Mouse (Mus musculus): ENCODE measurements around the gene Depdc5.

Gene Depdc5

GRCm38 (mm10) chr5:33003500-33003899 lies 140.0 kb downstream of the Depdc5 start:
- no peak for DNase-seq

GRCm38 (mm10) chr5:33004110-33004509 lies 140.6 kb downstream of the Depdc5 start:
- DNase-seq, result no peak

- no peak for DNase-seq
These were observed 142.1 kb downstream of the Depdc5 start for GRCm38 (mm10) chr5:33005442-33006145.

GRCm38 (mm10) chr5:33006670-33007069 lies 143.2 kb downstream of the Depdc5 start:
- DNase-seq, result no peak

- DNase-seq, result no peak
These were observed 143.9 kb downstream of the Depdc5 start for GRCm38 (mm10) chr5:33007371-33007770.

- no peak for DNase-seq
These were observed 145.8 kb downstream of the Depdc5 start for GRCm38 (mm10) chr5:33009301-33009700.

GRCm38 (mm10) chr5:33009818-33010812 lies 146.6 kb downstream of the Depdc5 start:
- peak in 1 of 2 experiments; percentile 37 for DNase-seq

GRCm38 (mm10) chr5:33011132-33012106 lies 147.9 kb downstream of the Depdc5 start:
- peak; percentile 73 to 75 for DNase-seq

- DNase-seq, result no peak
These were observed 150.6 kb downstream of the Depdc5 start for GRCm38 (mm10) chr5:33014096-33014495.

- DNase-seq, result no peak
These were observed 152.1 kb downstream of the Depdc5 start for GRCm38 (mm10) chr5:33015579-33015978.

GRCm38 (mm10) chr5:33018189-33018560 lies 154.7 kb downstream of the Depdc5 start:
- no peak for DNase-seq

GRCm38 (mm10) chr5:33018561-33019425 lies 155.3 kb downstream of the Depdc5 start, which contains the start of gene Ywhah:
Gene Ywhah, plus strand, starts transcription at chr5:33018816.
- DNase-seq, result peak; percentile 98 to 99

- DNase-seq, result peak in 1 of 2 experiments; percentile 38
These were observed 155.9 kb downstream of the Depdc5 start for GRCm38 (mm10) chr5:33019426-33019821.

GRCm38 (mm10) chr5:33021622-33022021 lies 158.1 kb downstream of the Depdc5 start:
- DNase-seq, result peak in 1 of 2 experiments; percentile 51

- DNase-seq, result no peak
These were observed 159.8 kb downstream of the Depdc5 start for GRCm38 (mm10) chr5:33023337-33023736.

GRCm38 (mm10) chr5:33024474-33024873 lies 161.0 kb downstream of the Depdc5 start:
- DNase-seq, result no peak

- no peak for DNase-seq
These were observed 165.2 kb downstream of the Depdc5 start for GRCm38 (mm10) chr5:33028656-33029055.

GRCm38 (mm10) chr5:33030425-33031175 lies 167.1 kb downstream of the Depdc5 start:
- DNase-seq, result no peak

- no peak for DNase-seq
These were observed 168.7 kb downstream of the Depdc5 start for GRCm38 (mm10) chr5:33032036-33032773.

- DNase-seq, result peak; percentile 81 to 92
These were observed 169.6 kb downstream of the Depdc5 start for GRCm38 (mm10) chr5:33033121-33033520.

Measured in cerebellum, postnatal 25 days (tissue).